In genomic region chr8:62046809-62047208, GRCm38 (mm10) we compare ENCODE assay signal across 10 mouse cellular contexts.
A peak's percentile ranks its signal among the peaks of the same experiment; 100 is the strongest.
DNase-seq lines count a peak whose midpoint lies in the region; ATAC-seq and TF ChIP-seq lines count a peak whose summit lies in the region.
"Had no signal": no experiment of that assay in that cellular context is flagged by ENCODE, and none has a peak within 500 bp of the region (broad histone marks: within the 10 kb centered on the region; RNA-seq: fewer than 3 reads in every experiment).

No protein-coding gene starts in this region.

- TF ChIP-seq POLR2A in bone marrow, adult 2 months (IDR thresholded peaks at IDR 0.05; ENCODE audit: borderline replicate concordance, control insufficient read depth, low read depth, low read length) = no peak

- H3K4me1 ChIP-seq in heart, postnatal 0 days (ENCODE audit: control insufficient read depth, insufficient read depth) = no peaks in the 10 kb centered on the region
- no peaks in the 10 kb centered on the region for H3K4me1 ChIP-seq in lung, postnatal 0 days (ENCODE audit: insufficient read depth, low read depth, low read length)
- no peaks in the 10 kb centered on the region for H3K4me1 ChIP-seq in bone marrow, adult 2 months (ENCODE audit: control insufficient read depth, insufficient read depth, low read length)
- no peaks in the 10 kb centered on the region for H3K4me1 ChIP-seq in stomach, embryonic 14.5 days (ENCODE audit: control insufficient read depth, insufficient read depth, low read length)
- H3K4me1 ChIP-seq: limb, embryonic 13.5 days; stomach, embryonic 15.5 days had no signal

- H3K36me3 ChIP-seq in heart, postnatal 0 days (replicated peaks; ENCODE audit: control insufficient read depth, insufficient read depth, low read length) = no peaks in the 10 kb centered on the region
- no peaks in the 10 kb centered on the region for H3K36me3 ChIP-seq in lung, postnatal 0 days (ENCODE audit: insufficient read depth, low read length)
- H3K36me3 ChIP-seq in stomach, embryonic 14.5 days (ENCODE audit: control insufficient read depth, insufficient read depth, low read length) = no peaks in the 10 kb centered on the region
- H3K36me3 ChIP-seq: limb, embryonic 13.5 days; stomach, embryonic 15.5 days had no signal

- TF ChIP-seq CTCF in heart, postnatal 0 days (IDR thresholded peaks at IDR 0.05; ENCODE audit: low read depth) = peak; percentile 41; the same call in 1 of the 2 replicates
- TF ChIP-seq CTCF in lung, postnatal 0 days (IDR thresholded peaks at IDR 0.05) = peak; percentile 42
- TF ChIP-seq CTCF in bone marrow, adult 2 months (IDR thresholded peaks at IDR 0.05; ENCODE audit: control insufficient read depth, insufficient read depth, low read length) = 0 out of 2 replicates have a peak, but pooled peaks have one; percentile 24

- H3K4me3 ChIP-seq in heart, postnatal 0 days (ENCODE audit: low read depth, low read length) = no peak overlapping the region
- no peak overlapping the region for H3K4me3 ChIP-seq in lung, postnatal 0 days (ENCODE audit: low read depth, low read length)
- H3K4me3 ChIP-seq in bone marrow, adult 2 months (replicated peaks; ENCODE audit: control insufficient read depth, low read depth, low read length) = no peak overlapping the region
- H3K4me3 ChIP-seq in stomach, embryonic 14.5 days (ENCODE audit: low read depth, low read length) = no peak overlapping the region
- H3K4me3 ChIP-seq: limb, embryonic 13.5 days; stomach, embryonic 15.5 days had no signal

- no peak for TF ChIP-seq EP300 in heart, postnatal 0 days (IDR thresholded peaks at IDR 0.05; ENCODE audit: low read depth)
- no peak for TF ChIP-seq EP300 in lung, postnatal 0 days (IDR thresholded peaks at IDR 0.05)

- no peak overlapping the region for H3K4me2 ChIP-seq in heart, postnatal 0 days (ENCODE audit: low read depth, low read length)
- H3K4me2 ChIP-seq in lung, postnatal 0 days (replicated peaks; ENCODE audit: low read depth, low read length) = no peak overlapping the region
- no peak overlapping the region for H3K4me2 ChIP-seq in stomach, embryonic 14.5 days (replicated peaks; ENCODE audit: low read depth, low read length)
- H3K4me2 ChIP-seq: limb, embryonic 13.5 days; stomach, embryonic 15.5 days had no signal

- no peak overlapping the region for H3K9ac ChIP-seq in heart, postnatal 0 days (replicated peaks; ENCODE audit: low read depth, low read length)
- no peak overlapping the region for H3K9ac ChIP-seq in lung, postnatal 0 days (replicated peaks; ENCODE audit: low read depth)
- H3K9ac ChIP-seq in stomach, embryonic 14.5 days (replicated peaks; ENCODE audit: low read depth, low read length) = no peak overlapping the region
- H3K9ac ChIP-seq: limb, embryonic 13.5 days; stomach, embryonic 15.5 days had no signal

- 17% methylated on average over 2 of the region's 2 CpGs for WGBS in heart, postnatal 0 days
- 37% methylated on average over 2 of the region's 2 CpGs for WGBS in lung, postnatal 0 days
- 16% methylated on average over 2 of the region's 2 CpGs for WGBS in bone marrow, adult 2 months
- WGBS in stomach, embryonic 14.5 days = 28% methylated on average over 2 of the region's 2 CpGs

- H3K27ac ChIP-seq in heart, postnatal 0 days (ENCODE audit: low read depth) = no peak overlapping the region
- H3K27ac ChIP-seq in lung, postnatal 0 days (ENCODE audit: low read length) = no peak overlapping the region
- no peak overlapping the region for H3K27ac ChIP-seq in bone marrow, adult 2 months (ENCODE audit: control insufficient read depth, insufficient read depth, low read depth, low read length, poor library complexity)
- H3K27ac ChIP-seq in stomach, embryonic 14.5 days (ENCODE audit: low read length) = no peak overlapping the region
- H3K27ac ChIP-seq: limb, embryonic 13.5 days; stomach, embryonic 15.5 days had no signal

- no peak for ATAC-seq in heart, postnatal 0 days (ENCODE audit: insufficient read depth, low read depth)
- ATAC-seq in lung, postnatal 0 days = no peak
- ATAC-seq in stomach, embryonic 14.5 days (ENCODE audit: insufficient number of reproducible peaks, insufficient read depth, low FRiP score, low read depth) = 0 out of 2 replicates have a peak, but pooled peaks have one; percentile 33

- no peaks in the 10 kb centered on the region for H3K9me3 ChIP-seq in heart, postnatal 0 days (replicated peaks; ENCODE audit: control insufficient read depth, low read length)
- no peaks in the 10 kb centered on the region for H3K9me3 ChIP-seq in lung, postnatal 0 days (ENCODE audit: low read length)
- no peaks in the 10 kb centered on the region for H3K9me3 ChIP-seq in stomach, embryonic 14.5 days (ENCODE audit: control insufficient read depth, low read depth, low read length)
- H3K9me3 ChIP-seq: stomach, embryonic 15.5 days had no signal

- peak; percentile 13 for DNase-seq in heart, postnatal 0 days (ENCODE audit: low spot score)
- no peak for DNase-seq in heart, adult 8-10 months (ENCODE audit: low spot score)
- no peak for DNase-seq in lung, postnatal 0 days (ENCODE audit: low spot score)
- DNase-seq in lung, postnatal 4 days = no peak
- DNase-seq in layer of hippocampus, postnatal 10 days (ENCODE audit: low spot score in 2 of 2) = no peak
- no peak for DNase-seq in frontal cortex, postnatal 25 days (ENCODE audit: low spot score in 2 of 2)

- no peaks in the 10 kb centered on the region for H3K27me3 ChIP-seq in heart, postnatal 0 days (ENCODE audit: control insufficient read depth, insufficient read depth, low read length)
- H3K27me3 ChIP-seq in lung, postnatal 0 days (replicated peaks; ENCODE audit: insufficient read depth, low read length) = no peaks in the 10 kb centered on the region
- H3K27me3 ChIP-seq in stomach, embryonic 14.5 days (ENCODE audit: control insufficient read depth, insufficient read depth, low read length) = no peaks in the 10 kb centered on the region
- H3K27me3 ChIP-seq: limb, embryonic 13.5 days; stomach, embryonic 15.5 days had no signal
